Mouse (Mus musculus) B cell, adult 2 months (primary cell): ENCODE data around the gene Smad6.

Experiments
- DNase-seq, 2 experiments: peaks; one replicate each; pipeline ENCODE4 v3.0.0; 2022

Smad6 gene

GRCm38 (mm10) chr9:63982937-63983632 is 38.8 kb downstream of the Smad6 start:
- peak; percentile 15 to 21 for DNase-seq

GRCm38 (mm10) chr9:63981912-63982311 is 39.9 kb downstream of the Smad6 start:
- no peak for DNase-seq

DNA sequence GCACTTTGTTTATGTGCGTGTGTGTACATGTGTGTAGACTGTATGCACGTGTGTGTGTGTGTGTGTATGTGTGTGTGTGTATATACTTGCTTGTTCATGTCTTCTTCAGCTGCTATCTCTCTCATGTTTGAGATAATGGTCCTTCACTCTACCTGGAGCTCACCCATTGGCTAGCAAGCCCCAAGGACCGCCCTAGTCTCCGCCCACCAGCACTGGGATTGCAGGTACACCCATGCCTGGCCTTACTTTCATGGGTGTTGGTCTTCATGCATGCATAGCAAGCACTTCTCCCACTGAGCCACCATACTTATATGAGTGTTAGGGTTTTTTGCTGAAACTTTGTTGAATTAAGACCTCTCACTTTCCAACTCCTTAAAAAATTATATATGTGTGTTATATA is 40.5 kb downstream of the Smad6 start:
- no peak for DNase-seq

DNA sequence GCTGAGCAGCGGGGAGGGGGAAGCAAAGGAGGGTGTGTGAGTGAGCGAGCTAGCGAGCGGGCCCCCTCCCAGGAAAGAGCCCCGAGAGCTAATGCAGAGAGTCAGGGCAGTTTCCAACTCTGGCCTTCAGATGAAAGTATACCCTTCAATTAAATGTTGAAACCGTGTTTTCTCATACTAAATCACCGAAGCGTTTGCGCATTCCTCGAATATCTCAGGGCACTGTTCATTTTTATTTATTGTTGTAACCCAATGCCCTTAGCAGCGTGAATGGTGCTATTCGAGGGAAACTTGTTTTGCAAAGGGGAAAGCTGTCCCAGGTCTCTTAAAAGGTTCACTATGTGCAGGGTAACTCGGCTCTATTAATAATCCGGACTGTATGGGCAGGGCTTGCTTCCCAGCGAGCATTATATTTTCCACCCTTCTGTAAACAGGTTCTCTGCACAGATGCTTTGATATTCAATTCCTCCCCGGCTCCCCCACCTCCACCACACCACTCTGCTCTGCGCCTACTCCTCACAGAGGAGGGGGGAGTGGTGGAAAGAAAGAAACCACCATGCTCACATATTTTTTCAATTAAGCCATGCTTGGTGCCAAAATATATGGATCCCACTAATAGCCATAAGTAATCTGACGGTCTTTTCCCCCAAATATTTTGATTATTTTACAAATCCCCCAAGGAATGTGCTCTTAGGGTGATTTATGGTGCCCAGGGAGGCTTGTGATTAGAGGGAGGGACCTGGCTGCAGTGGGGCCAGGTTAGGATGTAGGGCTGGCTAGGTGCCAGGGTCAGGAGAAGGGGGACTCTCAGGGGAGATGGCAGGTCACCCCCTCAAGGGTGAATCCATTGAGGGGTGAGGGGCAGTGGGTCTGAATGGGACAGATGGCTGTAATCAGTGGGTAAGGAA is 41.4 kb downstream of the Smad6 start:
- DNase-seq = no peak

- no peak for DNase-seq
Measured at GRCm38 (mm10) chr9:63979275-63979674, 42.6 kb downstream of the Smad6 start.

- DNase-seq = no peak
Measured at GRCm38 (mm10) chr9:63978682-63979081, 43.2 kb downstream of the Smad6 start.

DNA sequence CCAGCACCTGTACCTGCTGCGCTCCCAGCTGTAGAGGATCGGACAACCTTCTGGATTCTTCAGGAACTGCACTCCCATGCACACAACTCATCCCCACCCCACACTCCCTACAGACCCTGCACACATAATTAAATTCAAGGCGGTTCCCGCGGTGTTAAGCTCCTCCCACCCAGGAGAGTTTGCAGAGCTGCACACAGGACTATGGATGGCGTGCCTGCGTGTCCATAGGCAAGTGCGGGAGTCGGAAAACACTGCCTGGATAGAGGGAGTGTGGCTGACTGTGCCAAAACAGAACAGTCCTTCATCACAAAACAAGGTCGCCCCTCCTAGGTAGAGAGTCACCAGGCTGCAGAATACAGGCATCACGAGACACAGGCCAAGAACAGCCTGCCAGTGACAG is 45.9 kb downstream of the Smad6 start:
- no peak for DNase-seq

DNA sequence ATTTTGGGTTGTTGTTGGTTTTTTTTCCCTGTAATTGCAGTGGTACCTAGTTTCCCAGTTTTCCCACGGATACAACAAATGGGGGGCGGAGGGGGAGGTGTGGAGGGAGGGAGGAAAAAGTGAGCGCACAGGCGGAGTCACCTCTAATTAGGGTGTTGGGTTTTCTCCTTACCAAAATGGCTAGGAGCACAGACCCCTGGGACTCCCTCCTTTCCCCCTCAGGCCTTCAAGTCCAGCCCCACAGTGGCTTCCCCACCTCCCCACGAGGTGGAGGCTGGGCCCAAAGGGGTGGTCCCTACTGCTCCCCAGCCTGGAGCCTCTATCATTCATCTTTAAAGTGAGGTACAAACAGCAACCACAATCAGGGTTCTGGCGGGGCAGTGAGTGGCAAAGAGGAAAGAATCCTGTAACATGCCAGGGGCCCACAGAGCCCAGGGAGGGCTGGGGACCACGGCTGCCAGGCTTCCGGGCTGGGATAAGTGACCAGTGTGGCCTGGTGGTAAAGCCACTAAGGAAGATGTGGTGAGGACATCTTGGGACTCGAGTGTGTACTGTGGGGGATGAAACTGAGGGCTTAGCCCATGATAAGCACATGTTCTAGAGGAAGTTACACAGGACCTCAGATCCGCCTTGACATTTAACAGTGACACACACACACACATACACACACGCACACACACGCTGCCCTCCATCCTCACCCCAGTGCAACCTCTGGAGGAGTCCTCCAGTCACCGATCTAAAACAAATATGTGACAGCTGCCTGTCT is 47.4 kb downstream of the Smad6 start:
- DNase-seq = no peak

DNA sequence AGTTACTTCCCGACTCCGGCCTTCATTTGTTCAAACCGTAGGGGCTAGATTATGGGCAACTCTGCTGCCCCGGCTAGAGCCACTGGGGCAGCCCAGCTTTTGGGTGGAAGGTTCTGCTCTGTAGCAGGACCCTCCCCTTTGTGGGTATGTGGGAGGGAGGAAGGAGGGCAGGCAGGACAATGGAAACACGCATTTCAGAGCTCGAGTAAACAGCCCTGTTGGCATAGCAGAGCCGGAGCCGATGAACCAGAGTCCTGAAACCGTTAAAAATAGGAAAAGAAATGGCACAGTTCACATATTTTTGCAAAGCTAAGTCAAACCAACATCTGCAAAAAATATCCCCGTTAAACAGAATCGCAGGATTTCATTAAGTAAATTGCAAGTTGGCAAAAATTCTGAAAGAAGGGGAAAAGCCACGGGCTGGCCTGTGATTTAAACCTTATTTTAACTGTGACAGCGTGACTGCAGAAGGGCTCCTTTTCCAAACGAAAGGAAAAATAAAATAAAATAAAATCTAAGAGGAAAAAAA is 48.1 kb downstream of the Smad6 start:
- DNase-seq = no peak

DNA sequence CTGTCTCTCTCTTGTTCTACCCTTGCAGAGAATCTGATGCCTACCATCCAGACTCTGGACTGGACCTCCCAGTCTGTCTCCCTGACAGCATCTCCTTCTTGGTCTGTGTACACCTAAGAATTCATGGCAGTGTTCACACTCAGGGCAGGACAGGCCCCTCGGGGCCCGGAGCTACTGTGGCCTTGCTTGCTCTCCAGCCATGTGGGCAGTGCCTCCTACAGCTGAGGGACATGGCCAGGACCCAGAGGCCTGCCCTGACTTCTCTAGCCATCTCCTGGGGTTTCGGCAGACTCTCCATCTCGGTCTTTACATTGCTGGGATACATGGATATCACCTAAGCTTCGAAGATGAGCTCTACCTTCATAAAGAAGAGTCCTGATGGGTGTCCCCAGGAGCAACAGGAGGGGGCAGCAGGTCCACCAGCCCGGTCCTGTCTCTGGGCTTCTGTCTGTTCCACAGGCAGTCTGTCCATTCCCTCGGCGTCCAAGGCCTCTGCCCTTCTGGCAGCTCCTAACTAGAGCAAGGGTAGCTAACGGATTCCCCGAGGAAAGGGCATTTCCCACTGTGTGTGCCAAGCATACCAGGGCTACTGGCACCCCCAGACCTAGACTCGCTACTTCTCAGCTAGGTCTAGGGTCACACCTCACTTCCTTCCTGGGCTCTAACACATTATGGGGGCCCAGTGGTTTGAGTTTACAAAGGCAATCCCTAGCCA is 49.1 kb downstream of the Smad6 start:
- no peak for DNase-seq

DNA sequence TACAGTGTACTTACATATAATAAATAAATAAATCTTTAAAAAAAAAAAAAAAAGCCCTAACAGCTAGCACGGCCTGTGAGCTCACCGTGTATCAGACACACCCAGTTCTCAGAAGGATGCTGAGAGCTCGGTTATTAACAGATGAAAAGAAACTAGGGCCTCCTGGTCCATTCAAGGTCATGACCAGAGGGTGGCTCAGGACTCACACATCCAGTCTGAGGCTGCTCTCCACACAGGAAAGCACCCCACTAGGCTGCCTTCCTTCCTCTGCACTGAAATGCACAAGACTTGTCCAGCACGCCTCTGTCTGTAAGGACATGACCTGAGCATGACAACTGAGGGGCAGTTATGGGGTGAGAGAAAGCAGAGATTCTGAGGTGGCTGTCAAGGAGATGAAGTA is 50.3 kb downstream of the Smad6 start:
- no peak for DNase-seq

GRCm38 (mm10) chr9:63970836-63971235 is 51.0 kb downstream of the Smad6 start:
- no peak for DNase-seq

DNA sequence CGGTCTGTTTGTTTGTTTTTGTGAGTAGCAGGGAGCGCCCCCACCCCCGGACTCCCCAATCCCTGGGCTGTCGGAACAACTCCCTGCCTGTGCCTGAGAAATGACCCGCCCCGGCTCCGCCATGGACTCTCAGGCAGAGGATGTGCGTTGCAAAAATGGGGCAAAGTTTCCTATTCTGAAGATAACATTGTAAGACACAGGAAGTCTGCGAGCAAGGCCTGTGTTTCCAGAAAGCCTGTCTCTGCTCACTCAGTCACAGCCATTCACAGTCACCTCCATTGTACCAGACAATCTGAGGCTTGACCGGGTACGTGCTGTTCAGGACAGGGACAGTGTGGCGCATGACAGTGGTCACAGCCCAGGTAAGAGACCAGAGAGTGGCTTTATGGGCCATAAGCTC is 51.5 kb downstream of the Smad6 start:
- no peak for DNase-seq

DNA sequence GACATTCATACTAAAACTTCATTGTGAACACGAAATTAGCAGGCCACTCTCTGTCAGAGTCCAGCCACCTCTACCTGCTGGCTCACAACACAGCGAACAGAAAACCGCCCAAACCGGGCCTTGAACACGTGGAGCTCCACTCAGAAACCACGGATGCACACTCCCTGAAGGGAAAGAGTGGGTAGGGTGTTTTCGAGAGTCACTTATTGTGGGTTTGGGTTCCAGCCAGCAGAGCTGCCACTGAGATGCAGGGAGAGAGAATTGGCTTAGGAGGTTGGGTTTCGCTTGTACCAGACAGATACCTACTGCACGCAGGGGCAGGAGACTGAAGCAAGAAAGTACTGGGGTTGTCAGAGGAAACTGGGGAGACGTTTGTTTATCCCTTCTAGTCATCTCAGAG is 52.4 kb downstream of the Smad6 start:
- DNase-seq = no peak

DNA sequence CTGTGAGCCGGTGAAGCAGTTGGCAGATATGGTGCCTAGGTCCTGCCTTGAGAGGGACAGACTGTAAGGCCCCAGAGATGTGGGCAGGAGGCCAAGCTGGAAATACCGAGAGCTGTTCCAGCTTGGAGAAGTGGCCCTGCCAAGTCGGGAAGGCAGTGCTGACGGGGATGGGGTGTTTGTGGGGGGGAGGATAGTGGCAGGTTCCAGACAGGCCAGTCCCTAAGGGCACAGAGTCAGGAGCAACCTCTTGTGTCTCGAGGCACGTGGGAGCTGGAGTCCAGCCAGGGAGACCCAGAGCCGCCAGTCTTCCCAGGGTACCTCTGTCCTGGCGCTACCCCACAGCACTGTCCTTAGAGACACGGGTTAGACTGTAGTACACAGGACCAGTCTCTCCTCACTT is 53.3 kb downstream of the Smad6 start:
- no peak for DNase-seq

DNA sequence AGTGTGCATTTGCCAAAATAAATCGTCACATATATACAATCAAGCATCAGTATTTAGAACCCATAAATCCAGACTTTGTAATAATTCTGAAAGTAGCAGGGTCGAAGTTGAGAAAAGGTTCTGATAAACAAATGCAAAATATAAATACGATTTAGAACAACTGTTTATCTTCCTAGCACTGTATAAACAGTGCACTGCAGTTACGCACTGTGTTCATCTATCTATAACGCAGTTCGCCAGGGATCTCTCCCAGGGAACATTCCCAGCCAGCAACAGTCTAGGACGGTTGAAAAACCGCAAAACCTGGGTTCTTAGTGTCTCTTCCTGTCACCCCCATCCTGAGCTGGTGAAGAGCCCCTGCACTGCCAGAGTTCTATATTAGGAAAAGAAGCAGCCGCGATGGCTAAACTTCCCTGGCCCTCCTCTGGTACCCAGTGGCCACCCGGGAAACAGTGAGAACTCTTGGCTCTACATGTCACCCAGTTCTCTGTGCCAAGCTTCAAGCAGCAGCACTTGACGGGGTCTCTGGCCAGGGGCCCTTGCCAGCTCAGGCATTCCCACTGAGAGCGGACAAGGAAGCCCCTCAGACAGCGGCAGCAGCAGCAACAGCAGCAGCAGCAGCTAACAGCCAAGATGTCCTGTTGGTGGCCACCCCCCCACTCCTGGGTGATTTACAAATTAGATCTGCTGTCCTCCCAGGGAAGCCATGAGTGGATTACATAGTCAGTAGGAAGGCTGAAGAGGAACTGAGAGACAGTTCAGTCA is 54.3 kb downstream of the Smad6 start:
- DNase-seq = no peak

DNA sequence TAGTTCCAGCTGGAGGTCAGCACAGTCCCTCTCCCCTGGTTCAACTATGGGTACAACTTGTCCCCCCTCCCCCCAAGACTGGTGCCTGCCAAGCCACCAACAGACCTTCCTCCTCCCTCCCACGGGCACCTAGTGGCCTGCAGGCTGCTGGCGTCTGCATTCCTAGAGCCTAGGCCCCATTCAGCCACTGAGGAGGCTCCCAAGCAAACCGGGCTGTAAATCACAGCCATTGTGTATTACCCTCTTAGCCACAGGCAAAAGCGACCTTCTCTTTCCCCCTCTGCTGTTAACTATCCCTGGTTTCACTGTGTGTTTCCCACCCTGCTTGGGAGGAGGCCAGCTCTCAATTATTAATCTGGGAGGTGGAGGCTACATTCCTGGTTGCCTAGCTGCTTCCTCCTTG is 56.3 kb downstream of the Smad6 start:
- no peak for DNase-seq

DNA sequence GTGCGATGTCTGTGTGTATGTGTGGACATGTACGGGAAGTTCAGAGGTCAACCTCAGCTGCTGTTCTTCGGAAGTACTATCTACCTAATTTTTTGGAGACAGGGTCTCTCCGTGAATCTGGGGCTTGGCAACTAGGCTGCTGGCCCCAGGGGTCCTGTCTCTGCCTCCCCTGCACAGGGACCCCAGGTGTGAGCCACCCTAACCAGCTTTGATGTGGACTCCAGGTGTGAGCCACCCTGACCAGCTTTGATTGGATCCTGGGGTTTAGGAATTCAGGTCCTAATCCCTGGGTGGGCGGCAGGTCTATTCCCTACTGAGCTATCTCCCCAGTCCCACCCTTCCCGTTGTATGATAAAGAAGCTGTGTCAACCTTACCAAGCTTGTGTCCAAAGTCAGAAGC is 60.0 kb downstream of the Smad6 start:
- DNase-seq = no peak

GRCm38 (mm10) chr9:63960829-63961185 is 61.1 kb downstream of the Smad6 start:
- no peak for DNase-seq

- DNase-seq = no peak
Measured at GRCm38 (mm10) chr9:63959933-63960828, 61.7 kb downstream of the Smad6 start.
